Mouse (Mus musculus): ENCODE measurements around the gene Otud7a.

DNA sequence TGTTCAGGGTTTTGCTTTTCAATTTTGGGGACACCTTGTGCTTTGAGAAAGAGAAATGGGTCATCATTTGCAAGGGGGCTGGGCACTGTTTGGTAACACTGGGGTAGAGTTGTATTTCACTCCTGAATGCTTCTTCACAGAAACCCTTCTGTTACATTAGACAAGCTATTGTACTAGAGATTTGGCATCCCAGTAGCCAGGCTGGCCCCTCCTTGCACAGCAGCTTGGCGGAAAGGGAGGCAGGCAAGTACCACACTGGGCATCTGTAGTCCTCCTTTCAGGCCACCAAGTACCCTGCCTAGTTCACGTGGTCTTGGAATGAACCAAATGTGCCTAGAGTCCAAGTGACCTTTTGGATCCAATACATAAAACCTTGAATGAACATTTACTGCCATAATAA lies 18.1 kb downstream of the Otud7a start:
- TF ChIP-seq EP300 (IDR thresholded peaks at IDR 0.05; ENCODE audit: insufficient read depth, low read depth, low read length) = no peak
- TF ChIP-seq POLR2A (IDR thresholded peaks at IDR 0.05; ENCODE audit: insufficient read depth, low read depth, low read length) = no peak
- no peak for TF ChIP-seq CTCF (IDR thresholded peaks at IDR 0.05)

Measured in heart, adult 2 months (tissue).